Comparison of ENCODE assay signal across 7 mouse cellular contexts in genomic region chr11:35119360-35119759, GRCm38 (mm10). TPM values are rescaled to one million over a fixed set of nuclear protein-coding genes. Genes with fewer than 3 reads are reported as not detected.
DNase-seq lines count a peak whose midpoint lies in the region; ATAC-seq and TF ChIP-seq lines count a peak whose summit lies in the region.

No protein-coding gene starts in this region.

- 14% methylated on average over 6 of the region's 6 CpGs for WGBS in stomach, postnatal 0 days

- H3K27me3 ChIP-seq in stomach, postnatal 0 days (ENCODE audit: control insufficient read depth, insufficient read depth, low read length), result peaks cover 2% of the 10 kb centered on the region; the same call in 1 of the 2 replicates

- no peak overlapping the region for H3K27ac ChIP-seq in ES-E14 (ENCODE audit: insufficient read depth, low read depth, low read length, poor library complexity, severe bottlenecking)
- no peak overlapping the region for H3K27ac ChIP-seq in stomach, postnatal 0 days (replicated peaks)

- no peaks in the 10 kb centered on the region for H3K36me3 ChIP-seq in ES-E14 (ENCODE audit: control insufficient read depth, insufficient read depth, low read length, poor library complexity, severe bottlenecking)
- H3K36me3 ChIP-seq in stomach, postnatal 0 days (ENCODE audit: control insufficient read depth, insufficient read depth, low read length), result no peaks in the 10 kb centered on the region

- H3K4me2 ChIP-seq in stomach, postnatal 0 days (replicated peaks; ENCODE audit: low read depth), result no peak overlapping the region

- H3K9ac ChIP-seq in ES-E14 (ENCODE audit: insufficient read depth, low read depth, low read length, poor library complexity, severe bottlenecking), result no peak overlapping the region
- no peak overlapping the region for H3K9ac ChIP-seq in stomach, postnatal 0 days (ENCODE audit: low read length)

- H3K4me3 ChIP-seq in ES-E14 (ENCODE audit: insufficient read depth in 1 of 2, low read depth in 1 of 2, low read length in 2 of 2, poor library complexity in 1 of 2, severe bottlenecking in 1 of 2), result no peak overlapping the region
- H3K4me3 ChIP-seq in stomach, postnatal 0 days (ENCODE audit: low read depth, low read length), result no peak overlapping the region

- TF ChIP-seq CTCF in stomach, postnatal 0 days (IDR thresholded peaks at IDR 0.05; ENCODE audit: low read depth), result peak; percentile 90

- peaks cover 0 to 2% of the 10 kb centered on the region in 2 experiments; a peak in 1 of 4 replicates for H3K4me1 ChIP-seq in ES-E14 (ENCODE audit: control insufficient read depth in 2 of 2, insufficient read depth in 2 of 2, low read length in 2 of 2, poor library complexity in 1 of 2)
- no peaks in the 10 kb centered on the region for H3K4me1 ChIP-seq in stomach, postnatal 0 days (replicated peaks; ENCODE audit: control insufficient read depth, insufficient read depth)

- ATAC-seq in stomach, postnatal 0 days (ENCODE audit: low FRiP score, low TSS enrichment), result no peak

- in situ Hi-C loops in ES-E14 (cut with MboI; ENCODE audit: low sequenced_read_pairs in 2 of 2, unreplicated experiment in 2 of 2), result no loop called here

- DNase-seq in A20 (ENCODE audit: low read depth, low spot score) (peak; percentile 42), ES-E14 (ENCODE audit: low read depth, low spot score) (peak; percentile 51)
- peak; percentile 73 for DNase-seq in cerebellum, adult 9-11 months
- DNase-seq in gastrocnemius, adult 18-20 months (ENCODE audit: low spot score), result peak; percentile 73
- DNase-seq in kidney, postnatal 36 days, result peak; percentile 77 to 90
- DNase-seq in lung, postnatal 10 days, result peak; percentile 84
- DNase-seq in stomach, postnatal 0 days (ENCODE audit: low spot score), result peak; percentile 71

- no peak for TF ChIP-seq EP300 in stomach, postnatal 0 days (optimal IDR thresholded peaks at IDR 0.05)

- H3K9me3 ChIP-seq in ES-E14 (ENCODE audit: control insufficient read depth, insufficient read depth, low read depth, low read length), result no peaks in the 10 kb centered on the region
- H3K9me3 ChIP-seq in stomach, postnatal 0 days (ENCODE audit: control insufficient read depth, low read length), result no peaks in the 10 kb centered on the region

TF ChIP-seq in ES-E14, 5 proteins besides CTCF, POLR2A, EP300 and RAD21:
- TF ChIP-seq ZC3H11A (IDR thresholded peaks at IDR 0.05; ENCODE audit: borderline replicate concordance, low read depth, low read length), result peak; percentile 66; the same call in 1 of the 2 replicates
- TF ChIP-seq HCFC1 (IDR thresholded peaks at IDR 0.05; ENCODE audit: borderline replicate concordance, insufficient read depth, low read length), result no peak

RNA-seq across cellular contexts. Expression of gene Slit3, which starts 1.7 kb away (rescaled TPM):
- 3.7 and 6.1 TPM in 2 replicates for total RNA-seq in ES-E14 (2012; rRNA removed)
- 1 to 10 TPM; 7.9 to 9.0 TPM for total RNA-seq in gastrocnemius, adult 18-20 months (2021)
- polyA plus RNA-seq in stomach, postnatal 0 days (2015; fragmentation: Nextera tagmentation; extraction: Ambion mirVana), result 8.1 and 8.2 TPM in 2 replicates
